Mouse (Mus musculus): ENCODE measurements around the gene Enpp5. TPM values are rescaled to one million over a fixed set of nuclear protein-coding genes. Genes with fewer than 3 reads are reported as not detected.
A peak's percentile ranks its signal among the peaks of the same experiment; 100 is the strongest.

The Enpp5 gene
- polyA plus RNA-seq (2012; rRNA removed): 8.7 and 12.4 TPM in 2 replicates

- Histone ChIP-seq H3K4me3 (ENCODE audit: control insufficient read depth, insufficient read depth, low read length) (peak within 1 kb of the TSS; percentile 54), H3K36me3 (ENCODE audit: control insufficient read depth, insufficient read depth, low read length) (no peaks in the 10 kb centered on the region), H3K27ac (ENCODE audit: control insufficient read depth, insufficient read depth, low read length) (no peak within 1 kb of the TSS), H3K4me1 (replicated peaks; ENCODE audit: control insufficient read depth, insufficient read depth, low read length) (no peaks in the 10 kb centered on the region; the same call in 1 of the 2 replicates), H3K27me3 (ENCODE audit: control insufficient read depth, insufficient read depth, low read length) (no peaks in the 10 kb centered on the region)
- peak; percentile 49; the same call in 1 of the 2 replicates for TF ChIP-seq CTCF (IDR thresholded peaks at IDR 0.05; ENCODE audit: borderline replicate concordance, control insufficient read depth, extremely low read depth, insufficient read depth, low read length, poor library complexity)
- TF ChIP-seq POLR2A (IDR thresholded peaks at IDR 0.05; ENCODE audit: control insufficient read depth, extremely low read depth, insufficient read depth, low read length, poor library complexity): no peak
- 1% methylated on average over 31 of the region's 31 CpGs for WGBS
- peak; percentile 85 for DNase-seq
Measured at GRCm38 (mm10) chr17:44078631-44079350, at the start of gene Enpp5. Gene Enpp5 (plus strand): TSS chr17:44078813.

GRCm38 (mm10) chr17:44029616-44030015 lies 49.0 kb upstream of the Enpp5 start:
- Histone ChIP-seq H3K27ac (ENCODE audit: control insufficient read depth, insufficient read depth, low read length) (no peak overlapping the region), H3K4me3 (ENCODE audit: control insufficient read depth, insufficient read depth, low read length) (no peak overlapping the region), H3K27me3 (ENCODE audit: control insufficient read depth, insufficient read depth, low read length) (no peaks in the 10 kb centered on the region), H3K36me3 (ENCODE audit: control insufficient read depth, insufficient read depth, low read length) (no peaks in the 10 kb centered on the region), H3K4me1 (replicated peaks; ENCODE audit: control insufficient read depth, insufficient read depth, low read length) (no peaks in the 10 kb centered on the region)
- TF ChIP-seq POLR2A (IDR thresholded peaks at IDR 0.05; ENCODE audit: control insufficient read depth, extremely low read depth, insufficient read depth, low read length, poor library complexity) (no peak), CTCF (IDR thresholded peaks at IDR 0.05; ENCODE audit: borderline replicate concordance, control insufficient read depth, extremely low read depth, insufficient read depth, low read length, poor library complexity) (no peak)
- no peak for DNase-seq
- 37% methylated on average over 5 of the region's 5 CpGs for WGBS

GRCm38 (mm10) chr17:44030776-44031587 lies 47.6 kb upstream of the Enpp5 start:
- no peak overlapping the region for H3K4me3 ChIP-seq (ENCODE audit: control insufficient read depth, insufficient read depth, low read length)
- H3K27ac ChIP-seq (ENCODE audit: control insufficient read depth, insufficient read depth, low read length): no peak overlapping the region
- WGBS: 86% methylated on average over 3 of the region's 3 CpGs
- no peak for DNase-seq
- no peaks in the 10 kb centered on the region for H3K4me1 ChIP-seq (replicated peaks; ENCODE audit: control insufficient read depth, insufficient read depth, low read length)
- H3K36me3 ChIP-seq (ENCODE audit: control insufficient read depth, insufficient read depth, low read length): no peaks in the 10 kb centered on the region
- H3K27me3 ChIP-seq (ENCODE audit: control insufficient read depth, insufficient read depth, low read length): no peaks in the 10 kb centered on the region
- TF ChIP-seq POLR2A (IDR thresholded peaks at IDR 0.05; ENCODE audit: control insufficient read depth, extremely low read depth, insufficient read depth, low read length, poor library complexity) (no peak), CTCF (IDR thresholded peaks at IDR 0.05; ENCODE audit: borderline replicate concordance, control insufficient read depth, extremely low read depth, insufficient read depth, low read length, poor library complexity) (no peak)

- no peak for DNase-seq
- no peaks in the 10 kb centered on the region for H3K27me3 ChIP-seq (ENCODE audit: control insufficient read depth, insufficient read depth, low read length)
- WGBS: 100% methylated on average over 1 of the region's 1 CpGs
- H3K36me3 ChIP-seq (ENCODE audit: control insufficient read depth, insufficient read depth, low read length): no peaks in the 10 kb centered on the region
- TF ChIP-seq POLR2A (IDR thresholded peaks at IDR 0.05; ENCODE audit: control insufficient read depth, extremely low read depth, insufficient read depth, low read length, poor library complexity) (no peak), CTCF (IDR thresholded peaks at IDR 0.05; ENCODE audit: borderline replicate concordance, control insufficient read depth, extremely low read depth, insufficient read depth, low read length, poor library complexity) (no peak)
- no peak overlapping the region for H3K4me3 ChIP-seq (ENCODE audit: control insufficient read depth, insufficient read depth, low read length)
- no peak overlapping the region for H3K27ac ChIP-seq (ENCODE audit: control insufficient read depth, insufficient read depth, low read length)
- H3K4me1 ChIP-seq (replicated peaks; ENCODE audit: control insufficient read depth, insufficient read depth, low read length): no peaks in the 10 kb centered on the region
Measured at GRCm38 (mm10) chr17:44035005-44035404, 43.6 kb upstream of the Enpp5 start.

- DNase-seq: no peak
- TF ChIP-seq POLR2A (IDR thresholded peaks at IDR 0.05; ENCODE audit: control insufficient read depth, extremely low read depth, insufficient read depth, low read length, poor library complexity) (no peak), CTCF (IDR thresholded peaks at IDR 0.05; ENCODE audit: borderline replicate concordance, control insufficient read depth, extremely low read depth, insufficient read depth, low read length, poor library complexity) (no peak)
- no peak overlapping the region for H3K27ac ChIP-seq (ENCODE audit: control insufficient read depth, insufficient read depth, low read length)
- H3K36me3 ChIP-seq (ENCODE audit: control insufficient read depth, insufficient read depth, low read length): no peaks in the 10 kb centered on the region
- no peaks in the 10 kb centered on the region for H3K27me3 ChIP-seq (ENCODE audit: control insufficient read depth, insufficient read depth, low read length)
- no peaks in the 10 kb centered on the region for H3K4me1 ChIP-seq (replicated peaks; ENCODE audit: control insufficient read depth, insufficient read depth, low read length)
- 67% methylated on average over 9 of the region's 9 CpGs for WGBS
- H3K4me3 ChIP-seq (ENCODE audit: control insufficient read depth, insufficient read depth, low read length): no peak overlapping the region
Measured at GRCm38 (mm10) chr17:44038656-44039055, 40.0 kb upstream of the Enpp5 start.

GRCm38 (mm10) chr17:44040449-44040848 lies 38.2 kb upstream of the Enpp5 start:
- TF ChIP-seq POLR2A (IDR thresholded peaks at IDR 0.05; ENCODE audit: control insufficient read depth, extremely low read depth, insufficient read depth, low read length, poor library complexity) (no peak), CTCF (IDR thresholded peaks at IDR 0.05; ENCODE audit: borderline replicate concordance, control insufficient read depth, extremely low read depth, insufficient read depth, low read length, poor library complexity) (no peak)
- no peak overlapping the region for H3K4me3 ChIP-seq (ENCODE audit: control insufficient read depth, insufficient read depth, low read length)
- no peak for DNase-seq
- WGBS: 97% methylated on average over 2 of the region's 2 CpGs
- H3K27ac ChIP-seq (ENCODE audit: control insufficient read depth, insufficient read depth, low read length): no peak overlapping the region
- H3K27me3 ChIP-seq (ENCODE audit: control insufficient read depth, insufficient read depth, low read length): no peaks in the 10 kb centered on the region
- no peaks in the 10 kb centered on the region for H3K36me3 ChIP-seq (ENCODE audit: control insufficient read depth, insufficient read depth, low read length)
- H3K4me1 ChIP-seq (replicated peaks; ENCODE audit: control insufficient read depth, insufficient read depth, low read length): no peaks in the 10 kb centered on the region

All from thymus, adult 2 months (tissue).